Mouse (Mus musculus) large intestine, adult 2 months (tissue): ENCODE data around the gene Fam174b. TPM values are rescaled to one million over a fixed set of nuclear protein-coding genes. Genes with fewer than 3 reads are reported as not detected.
A peak's percentile ranks its signal among the peaks of the same experiment; 100 is the strongest.

Source experiments
- DNase-seq: peaks from one replicate; pipeline ENCODE4 v3.0.0-alpha.2; 2012; ENCODE audit warnings: low read depth, low spot score
- WGBS: fragments of 180-500 bp; shearing (Covaris S2); methylation state at CpG from one replicate; pipeline ENCODE4 v1.1.7; 2018; 5-methylcytosine and 5-hydroxymethylcytosine counted together
- polyA plus RNA-seq: library from polyadenylated mRNA; depleted of rRNA; stranded (reverse); fragments of >200 nt; gene quantifications from 2 replicates; pipeline ENCODE4 v1.2.3, GENCODE M21; 2012

Gene Fam174b
- polyA plus RNA-seq, 1 experiment = 19.7 TPM

DNA sequence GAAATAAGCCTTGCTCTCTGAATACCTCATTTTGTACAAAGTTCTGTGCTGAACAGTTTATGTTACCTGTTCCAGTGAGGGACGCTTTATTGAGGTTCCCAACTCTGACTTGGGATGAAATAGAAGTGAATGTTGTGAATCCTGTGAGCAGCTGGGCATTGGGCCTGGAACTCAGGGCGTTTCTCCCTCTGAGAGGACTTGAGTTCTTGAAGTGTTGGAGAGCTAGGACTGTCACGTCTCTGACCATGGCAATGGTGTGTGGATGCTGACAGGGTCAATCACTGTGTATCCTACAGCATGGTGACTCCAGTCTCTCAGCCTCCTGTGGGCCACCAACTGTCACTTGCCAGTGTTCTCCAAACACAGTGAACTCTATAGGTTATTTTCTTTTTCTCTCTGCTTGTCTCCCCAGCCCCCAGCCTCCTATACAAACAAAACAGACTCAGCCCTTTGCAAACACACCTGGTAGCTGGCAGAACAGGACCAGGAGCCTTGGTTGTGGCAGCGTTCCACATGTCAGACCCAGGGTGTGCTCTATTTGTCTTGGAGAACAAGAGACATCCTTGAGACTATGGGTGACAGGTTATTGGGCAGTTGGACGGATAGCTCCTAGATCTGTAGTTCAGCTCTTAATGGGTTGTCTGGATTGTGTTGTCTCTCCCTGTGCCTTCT is 8.5 kb downstream of the Fam174b start:
- whole genome bisulfite sequencing = 36% methylated on average over 5 of the region's 5 CpGs

DNA sequence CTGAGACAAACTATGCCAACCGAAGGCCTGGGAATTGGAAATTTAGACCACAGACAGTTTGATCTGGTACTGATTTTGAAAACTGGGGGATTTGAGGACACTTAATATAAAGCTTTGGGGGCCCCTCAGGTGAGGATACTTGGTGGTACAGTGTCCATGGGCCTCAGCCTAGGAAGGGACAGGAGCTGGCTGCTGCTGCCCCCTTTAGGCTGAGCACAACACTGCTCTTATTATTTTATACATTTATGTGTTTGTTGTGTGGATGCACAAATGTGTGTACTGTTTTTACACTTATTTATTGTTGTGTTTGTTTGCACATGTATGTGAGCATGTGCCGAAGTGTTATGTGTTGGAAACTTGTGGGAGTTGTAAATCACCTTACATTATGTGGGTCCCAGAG is 9.2 kb downstream of the Fam174b start:
- WGBS = 33% methylated on average over 2 of the region's 2 CpGs
- DNase-seq = no peak

More for the DNA sequence above, 8.5 kb downstream of the Fam174b start:
- DNase-seq = peak; percentile 78

DNA sequence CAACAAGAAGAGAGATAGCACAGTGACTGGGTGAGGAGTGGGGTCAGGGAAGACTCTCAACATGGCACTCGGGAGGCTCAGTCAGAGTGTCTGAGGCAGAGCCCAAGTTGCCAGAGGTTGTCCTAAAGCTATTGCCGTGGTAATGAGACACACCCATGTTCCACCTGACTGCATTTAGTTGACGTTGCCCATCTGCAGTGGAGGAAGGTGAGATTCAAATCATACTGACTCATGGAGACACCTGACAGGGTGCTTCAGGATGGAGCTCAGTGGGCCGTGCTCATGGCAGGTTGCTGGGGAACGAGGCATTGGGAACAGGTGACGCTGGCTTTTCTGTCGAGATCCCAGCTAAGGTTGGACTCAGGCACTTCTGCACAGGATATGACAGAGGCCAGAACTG is 9.9 kb downstream of the Fam174b start:
- no peak for DNase-seq
- WGBS = 30% methylated on average over 7 of the region's 7 CpGs

DNA sequence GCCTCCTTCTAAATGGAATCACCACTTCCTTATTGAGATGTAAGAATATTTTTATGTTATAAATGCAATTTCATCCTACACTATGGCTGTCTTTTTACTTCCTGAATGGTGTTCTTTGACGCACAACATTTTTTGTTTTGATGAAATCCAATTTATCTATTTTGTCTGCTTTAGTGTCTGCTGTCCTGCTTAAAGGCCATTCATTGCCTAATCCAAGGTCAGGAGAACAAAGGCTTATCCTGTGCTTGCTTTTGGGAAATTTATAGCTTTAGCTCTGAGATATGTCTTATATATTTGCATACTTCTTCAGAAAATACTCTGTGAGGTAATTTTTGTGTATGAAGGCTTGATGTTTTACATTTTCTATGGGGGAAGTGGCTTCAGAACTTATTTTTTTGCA is 13.5 kb downstream of the Fam174b start:
- WGBS = 55% methylated on average over 1 of the region's 1 CpGs
- DNase-seq = no peak

DNA sequence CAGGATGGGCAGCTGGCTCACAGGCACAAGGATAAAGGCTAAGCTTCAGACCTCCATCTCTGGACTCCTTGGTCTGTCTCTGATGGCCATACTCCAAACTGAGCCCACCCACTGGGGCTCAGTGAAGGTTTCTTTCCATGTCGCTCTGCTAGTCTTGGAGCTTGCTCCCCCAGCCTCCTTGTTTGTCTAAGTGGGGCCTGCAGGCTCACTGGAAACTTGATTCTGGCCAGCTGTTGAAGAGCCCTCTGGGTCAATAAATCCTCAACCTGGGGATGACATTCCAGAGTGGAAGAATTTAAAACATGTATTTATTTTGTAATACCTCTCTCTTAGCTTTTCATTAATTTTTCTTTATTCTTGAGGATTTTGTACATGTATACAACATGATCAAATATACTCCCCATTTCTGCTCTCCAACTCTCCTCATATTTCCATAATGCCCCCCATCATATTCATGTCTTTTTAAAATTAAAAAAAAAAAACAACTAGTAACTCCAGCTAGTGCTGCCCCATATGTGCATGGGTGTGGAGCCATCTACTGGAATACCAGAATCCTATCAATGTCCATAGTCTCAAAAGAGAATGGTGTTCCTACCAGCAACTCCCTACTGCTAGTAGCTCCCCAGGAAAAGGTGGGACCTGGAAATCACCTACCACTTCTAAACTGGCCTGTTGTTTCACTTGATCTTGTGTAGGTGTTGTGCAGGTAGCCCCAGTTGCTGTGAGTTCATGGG is 15.4 kb downstream of the Fam174b start:
- 73% methylated on average over 1 of the region's 1 CpGs for WGBS

DNA sequence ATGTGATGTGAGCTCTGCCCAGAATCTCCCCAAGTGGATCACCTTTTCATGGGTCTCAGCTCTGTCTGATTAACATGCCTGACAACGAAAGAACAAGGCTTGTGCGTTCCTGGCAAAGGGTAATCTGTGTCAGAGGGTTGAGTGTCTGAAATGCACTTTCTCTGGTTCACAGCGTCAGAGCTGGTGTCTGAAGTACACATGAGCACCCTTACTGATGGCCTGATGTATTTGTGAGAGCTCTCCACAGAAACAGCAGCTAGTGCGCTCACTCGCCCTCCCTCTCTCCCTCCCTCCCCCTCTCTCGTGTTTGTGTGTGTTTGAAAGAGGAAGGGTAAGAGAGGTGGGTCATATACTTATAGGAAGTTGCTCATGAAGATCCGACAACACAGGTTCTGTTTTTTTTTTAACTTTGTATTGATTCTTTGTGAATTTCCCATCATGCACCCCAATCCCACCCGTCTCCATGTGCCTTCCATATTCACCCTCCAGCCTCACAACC is 21.6 kb downstream of the Fam174b start:
- 79% methylated on average over 8 of the region's 8 CpGs for WGBS
- no peak for DNase-seq

More for the DNA sequence above, 15.4 kb downstream of the Fam174b start:
- no peak for DNase-seq

DNA sequence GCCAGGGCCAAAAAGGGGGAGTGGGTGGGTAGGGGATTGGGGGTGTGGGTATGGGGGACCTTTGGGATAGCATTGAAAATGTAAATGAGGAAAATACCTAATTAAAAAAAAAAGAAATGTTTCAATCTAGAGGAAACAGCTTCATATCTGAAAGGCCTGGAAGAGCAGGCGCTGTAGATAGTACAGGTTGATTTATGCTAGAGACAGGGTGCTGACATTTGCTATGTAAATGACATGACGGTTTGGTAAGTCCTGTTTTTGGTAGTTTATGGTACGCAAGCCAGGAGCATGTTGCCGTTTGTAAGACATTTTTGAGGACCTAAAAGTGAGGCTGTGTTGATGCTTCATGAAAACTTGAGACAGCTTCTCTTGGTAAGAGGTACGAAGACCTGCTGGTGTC is 24.6 kb downstream of the Fam174b start:
- WGBS = 88% methylated on average over 5 of the region's 5 CpGs
- DNase-seq = no peak

DNA sequence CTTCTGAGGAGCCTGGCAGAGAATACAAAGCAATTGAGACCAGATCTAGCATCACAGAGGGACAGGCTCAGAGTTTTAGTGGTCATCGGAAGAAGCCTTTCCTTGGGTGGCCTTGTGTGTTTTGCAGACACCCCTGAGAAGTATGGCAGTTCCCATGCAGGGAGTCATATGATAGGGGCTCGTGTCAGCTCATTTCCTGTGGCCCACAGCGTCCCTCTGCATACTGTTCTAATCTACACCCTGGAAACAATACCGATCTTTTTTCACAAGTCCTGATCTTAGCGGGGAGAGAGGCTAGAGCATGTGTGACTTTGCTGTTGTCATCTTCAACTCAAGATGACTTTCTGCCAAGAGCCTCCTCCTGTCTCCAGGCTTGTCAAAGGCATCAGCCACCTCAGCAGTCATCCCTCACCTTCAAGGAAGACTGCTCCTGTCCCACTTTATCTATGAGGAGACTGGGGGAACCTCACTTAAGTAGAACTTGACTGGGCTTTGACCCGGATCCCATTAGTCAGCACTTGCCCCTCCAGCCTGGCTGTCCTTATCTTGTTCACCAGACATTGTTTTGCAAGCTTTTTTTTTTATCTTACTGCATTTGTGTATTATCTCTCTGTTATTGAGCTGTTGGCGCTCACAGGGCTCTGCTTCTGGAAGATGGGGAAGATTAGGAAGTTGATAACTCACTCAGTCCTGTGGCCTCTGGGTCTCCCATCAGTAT is 25.2 kb downstream of the Fam174b start:
- DNase-seq = no peak
- WGBS = 79% methylated on average over 7 of the region's 7 CpGs

DNA sequence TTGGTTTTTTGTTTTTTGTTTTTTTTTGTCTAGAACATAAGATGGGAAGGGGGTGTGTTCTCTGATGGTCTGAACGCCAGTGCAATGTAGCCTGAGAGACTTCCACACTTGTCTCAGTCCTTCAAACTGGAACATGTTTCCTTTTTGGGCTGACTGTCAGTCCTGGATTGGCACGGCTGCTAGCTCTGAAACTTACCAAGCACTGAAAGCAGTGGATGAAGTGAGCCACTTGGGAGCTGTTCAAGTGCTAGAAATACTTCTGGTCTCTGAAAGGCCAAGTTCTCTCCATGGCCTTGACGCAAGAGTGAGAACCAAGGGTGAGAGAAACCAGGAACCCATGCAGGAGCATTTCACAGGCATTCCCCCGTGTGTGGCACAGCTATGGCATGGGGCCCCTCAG is 29.1 kb downstream of the Fam174b start:
- DNase-seq = no peak
- 81% methylated on average over 4 of the region's 4 CpGs for WGBS

DNA sequence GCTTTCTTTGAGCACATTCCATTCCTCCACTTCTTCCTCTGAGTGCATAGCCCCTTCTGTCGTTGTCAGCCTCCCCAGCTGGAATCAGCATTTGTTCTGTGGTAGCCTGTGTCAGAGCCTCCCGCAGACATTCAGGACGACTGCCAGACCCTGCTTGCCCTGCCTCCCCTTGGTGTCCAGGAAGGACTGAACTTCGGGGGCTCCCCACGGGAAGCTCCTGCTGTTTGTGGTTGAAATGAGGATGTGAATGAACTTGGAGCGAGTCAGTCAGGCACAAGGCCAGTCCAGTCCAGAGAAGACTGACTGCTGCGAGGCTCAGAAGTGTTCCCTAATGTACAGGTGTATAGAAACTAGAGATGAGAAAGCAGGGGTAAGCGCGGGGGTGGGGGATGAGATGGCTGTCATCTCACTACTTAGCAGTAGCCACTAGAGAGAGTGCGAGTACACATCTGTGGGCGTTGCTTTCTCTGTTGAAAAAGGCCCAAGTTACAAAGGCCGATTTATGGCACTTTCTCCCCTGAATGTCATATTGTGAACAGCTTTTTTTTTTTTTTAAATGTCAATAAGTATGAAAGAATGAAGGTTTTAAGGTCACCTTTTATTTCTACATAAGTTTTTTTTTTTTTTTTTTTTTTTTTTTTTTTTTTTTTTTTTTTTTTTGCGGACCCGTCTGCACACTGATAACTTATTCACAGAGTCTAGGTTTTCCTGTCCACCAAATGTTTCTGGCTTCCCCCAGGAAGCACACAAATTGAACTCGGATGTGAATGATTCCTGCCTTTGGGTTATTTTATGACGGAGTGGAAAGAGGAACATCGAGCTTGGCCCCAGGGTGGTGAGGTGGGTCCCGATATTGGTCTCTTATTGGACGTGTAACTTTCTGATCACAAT is 31.5 kb downstream of the Fam174b start:
- 56% methylated on average over 19 of the region's 19 CpGs for WGBS
- no peak for DNase-seq

DNA sequence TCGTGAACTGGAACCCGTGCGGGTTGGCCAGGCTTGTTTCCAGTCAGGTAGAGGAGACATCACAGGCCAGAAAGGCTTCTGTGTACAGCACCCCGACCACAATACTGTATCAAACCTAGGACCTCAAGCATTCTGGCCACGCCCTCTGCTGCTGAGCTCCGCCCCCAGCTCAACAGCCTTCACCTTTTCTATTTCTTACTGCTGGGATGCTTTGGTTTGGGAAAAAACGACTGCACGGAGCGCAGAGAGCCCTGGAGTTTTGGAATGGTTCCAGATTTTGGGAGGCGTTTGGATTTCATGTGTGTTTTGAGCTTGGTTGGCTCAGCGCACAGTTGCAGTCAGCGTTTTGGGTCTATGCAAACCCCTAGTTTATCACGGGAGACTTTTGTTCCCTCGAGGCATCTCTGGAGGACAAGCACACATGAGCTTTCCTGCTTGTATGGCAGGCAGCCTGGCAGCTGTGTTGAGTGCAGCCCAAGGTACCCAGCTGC is 32.2 kb downstream of the Fam174b start:
- no peak for DNase-seq
- 71% methylated on average over 14 of the region's 14 CpGs for WGBS

DNA sequence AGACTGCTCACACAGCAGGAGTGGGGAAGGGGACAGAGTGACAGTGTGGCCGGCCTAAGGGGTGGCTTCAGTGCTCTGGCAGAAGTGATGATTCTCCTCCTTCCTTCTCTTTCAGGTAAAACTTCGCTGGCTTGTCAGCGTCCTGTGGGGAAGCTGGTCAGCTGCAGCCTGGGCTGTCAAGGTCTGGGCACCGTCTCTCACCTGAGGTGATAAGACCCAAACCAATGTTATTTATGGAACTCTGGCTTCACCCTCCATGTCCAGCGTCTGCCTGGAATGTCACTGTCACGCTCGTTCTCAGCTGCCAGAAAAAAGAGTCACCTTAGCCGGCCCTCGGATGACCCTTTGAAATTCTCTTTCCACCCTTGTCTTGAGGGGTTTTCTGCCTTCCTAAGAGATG is 34.7 kb downstream of the Fam174b start:
- 83% methylated on average over 9 of the region's 9 CpGs for WGBS
- no peak for DNase-seq

DNA sequence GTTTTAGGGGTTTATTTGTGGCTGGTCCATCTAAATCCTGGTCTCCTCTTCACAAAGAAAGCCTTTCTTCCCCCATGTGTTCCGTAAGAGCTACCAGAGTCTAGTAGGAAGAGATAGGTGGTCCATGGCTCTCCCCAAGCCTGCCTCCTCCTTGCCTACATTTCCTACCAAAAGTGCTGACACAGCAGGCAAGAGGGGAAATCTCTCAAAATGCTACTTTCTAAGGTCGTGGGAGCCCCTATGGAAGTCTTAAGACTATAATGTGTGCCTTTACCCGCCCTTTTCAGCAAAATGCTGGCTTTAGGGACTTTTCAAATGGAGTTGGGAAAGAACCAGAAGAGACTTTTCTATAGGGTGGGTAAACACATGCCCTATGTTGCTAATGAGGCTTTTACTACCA is 37.7 kb downstream of the Fam174b start:
- no peak for DNase-seq
- WGBS = 81% methylated on average over 3 of the region's 3 CpGs

DNA sequence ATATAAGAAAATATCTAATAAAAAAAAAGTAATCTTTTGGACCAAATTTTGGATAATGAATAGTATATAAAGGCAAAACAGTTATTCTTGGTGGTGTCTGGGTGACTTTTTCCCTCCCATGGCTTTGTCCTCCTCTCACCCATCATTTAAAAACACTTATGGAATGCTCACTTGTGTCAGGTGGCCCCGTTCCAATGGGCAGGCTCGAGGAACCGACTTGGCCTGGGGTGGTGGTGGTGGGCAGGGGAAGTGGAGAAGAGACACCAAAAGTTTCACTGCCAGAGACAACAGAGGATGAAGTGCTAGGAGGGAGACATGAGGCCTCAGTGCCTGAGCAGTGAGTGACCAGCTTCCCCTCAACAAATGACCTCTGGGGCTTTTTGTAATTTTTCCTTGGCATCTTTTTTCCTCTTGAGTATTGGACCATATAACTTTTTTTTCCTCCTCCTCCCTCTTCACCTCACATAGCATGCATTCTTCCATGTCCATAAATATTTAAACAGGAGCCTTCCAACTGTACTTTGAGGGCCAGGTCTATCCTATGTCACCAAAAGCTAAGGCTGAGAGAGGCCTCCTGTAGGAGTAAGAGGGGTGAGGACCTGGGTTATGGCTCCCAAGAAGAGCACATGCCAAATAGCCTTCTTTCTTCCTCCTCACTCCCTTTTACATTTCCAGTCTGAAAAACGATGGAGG is 44.8 kb downstream of the Fam174b start:
- DNase-seq = no peak
- 75% methylated on average over 4 of the region's 4 CpGs for WGBS

DNA sequence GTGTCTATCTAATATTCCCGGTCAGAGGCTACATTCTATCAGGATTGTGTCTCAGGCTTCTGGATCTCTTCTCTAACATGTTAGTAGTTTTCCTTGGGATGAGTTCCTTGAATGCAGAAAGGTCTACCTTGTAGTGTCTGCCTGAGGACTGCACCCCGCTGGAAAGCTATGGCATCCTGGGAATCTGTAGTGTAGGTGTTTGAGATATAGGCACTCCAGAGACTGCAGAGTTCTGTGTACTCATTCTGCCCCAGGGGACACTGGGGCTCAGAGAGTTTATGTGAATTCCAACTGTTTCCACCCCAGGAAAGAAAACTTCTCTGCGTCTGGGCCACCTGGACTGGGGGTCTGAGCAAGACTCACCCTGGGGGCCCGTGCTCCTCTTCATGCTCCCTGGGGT is 45.7 kb downstream of the Fam174b start:
- DNase-seq = no peak
- WGBS = 91% methylated on average over 4 of the region's 4 CpGs

DNA sequence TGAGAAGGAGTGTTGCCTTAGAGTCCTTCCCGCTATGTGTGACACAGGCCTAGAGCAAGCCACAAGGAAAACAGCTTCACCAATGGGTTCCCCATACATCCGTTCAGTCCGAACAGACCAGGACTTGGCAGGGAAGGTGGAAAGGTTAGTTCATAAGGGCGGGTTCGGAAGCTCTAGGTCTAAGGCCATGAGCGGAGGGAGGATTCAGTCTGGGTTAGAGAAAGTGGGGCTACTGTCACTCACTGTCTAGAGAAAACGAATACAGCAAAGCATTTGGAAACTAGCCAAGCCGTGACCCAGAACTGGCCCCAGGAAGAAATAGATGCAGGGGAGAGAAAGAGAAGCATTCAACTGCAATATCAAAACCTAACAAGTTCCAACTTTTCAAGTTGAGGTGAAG is 47.4 kb downstream of the Fam174b start:
- WGBS = 85% methylated on average over 8 of the region's 8 CpGs
- DNase-seq = no peak

DNA sequence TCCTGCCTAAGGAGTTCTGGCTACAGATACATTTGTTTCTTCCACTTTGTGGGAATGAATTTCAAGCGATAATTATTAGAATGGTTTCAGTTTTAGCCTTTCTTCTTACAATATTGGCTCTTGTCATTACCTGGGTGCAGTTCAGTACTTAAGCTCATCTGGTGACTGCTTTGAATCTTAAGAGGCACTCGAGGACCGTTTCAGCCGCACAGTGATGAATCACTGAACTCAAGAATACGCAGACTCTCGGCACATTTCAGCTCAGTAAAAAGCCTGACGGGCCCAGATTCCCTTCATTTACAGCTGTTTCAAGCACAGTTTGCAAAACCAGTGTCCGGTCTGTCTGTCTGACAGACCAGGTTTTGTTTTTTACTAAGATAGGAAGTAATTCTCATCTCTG is 51.0 kb downstream of the Fam174b start:
- 63% methylated on average over 8 of the region's 8 CpGs for WGBS
- DNase-seq = no peak

DNA sequence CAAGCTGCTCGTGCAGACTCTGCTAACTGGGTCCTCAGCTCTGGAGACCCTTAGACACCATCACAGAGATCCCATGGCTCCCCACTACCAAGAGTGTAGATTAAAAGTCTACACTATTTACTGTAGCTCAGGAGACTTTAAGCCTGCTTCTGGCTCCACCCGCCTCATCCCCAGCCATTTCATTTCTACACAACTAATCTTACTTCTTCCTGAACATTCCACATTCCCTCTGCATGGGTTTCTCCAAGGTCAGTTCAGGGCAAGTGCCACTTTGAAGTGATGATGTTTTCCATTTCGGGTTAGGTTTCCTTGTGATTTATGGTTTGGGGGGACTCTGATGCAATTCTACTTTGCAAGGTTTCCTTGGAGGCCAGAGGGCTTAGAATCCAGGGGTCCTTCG is 52.1 kb downstream of the Fam174b start:
- WGBS = 58% methylated on average over 4 of the region's 4 CpGs
- DNase-seq = no peak

DNA sequence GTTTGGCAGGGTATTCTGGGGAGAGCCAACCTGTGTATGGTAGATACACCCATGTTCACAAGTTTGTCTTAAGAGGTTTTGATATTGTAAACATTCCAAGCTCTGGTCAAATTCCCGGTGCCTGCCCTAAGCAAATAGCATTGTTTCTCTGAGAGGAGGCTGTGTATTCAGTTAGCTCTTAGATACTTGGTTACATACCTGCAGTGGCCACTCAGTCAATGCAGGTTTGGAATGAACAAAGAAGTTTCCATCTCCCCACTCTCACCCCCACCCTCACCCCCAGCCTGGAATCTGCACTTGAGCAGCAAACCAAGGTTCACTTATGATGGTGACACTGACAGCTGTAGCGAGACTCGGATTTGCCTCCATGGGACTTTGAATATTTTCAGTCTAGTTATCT is 52.5 kb downstream of the Fam174b start:
- no peak for DNase-seq
- WGBS = 54% methylated on average over 3 of the region's 3 CpGs
